Mouse (Mus musculus): ENCODE measurements around the gene Gipc2. TPM values are rescaled to one million over a fixed set of nuclear protein-coding genes. Genes with fewer than 3 reads are reported as not detected.
A peak's percentile ranks its signal among the peaks of the same experiment; 100 is the strongest.

The Gipc2 gene
- total RNA-seq, 2 experiments from 2014 or later, result 0.82 to 1.1 TPM

DNA sequence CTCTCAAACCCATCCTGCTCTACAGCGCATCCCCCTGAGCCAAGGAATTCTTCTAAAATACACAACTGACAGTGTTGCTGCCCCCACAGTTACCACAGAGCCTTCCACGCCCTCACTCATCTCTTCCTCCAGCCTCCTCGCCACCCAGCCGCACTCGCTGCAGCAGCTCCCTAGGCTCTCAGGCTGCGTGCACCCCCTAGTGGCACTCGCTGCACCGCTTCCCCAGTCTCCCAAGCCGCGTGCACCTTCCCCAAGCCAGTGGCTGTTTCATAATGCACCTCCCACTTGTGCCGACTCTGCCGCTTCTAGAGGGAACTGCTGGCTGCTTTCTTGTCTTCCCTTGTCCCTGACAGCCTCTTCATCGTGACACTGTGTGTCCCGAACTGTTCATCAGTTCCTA lies 60.7 kb downstream of the Gipc2 start:
- peak; percentile 72 for DNase-seq
- intact Hi-C loops (cut with DNase I; ENCODE audit: low total_unique reads), result no loop called here

DNA sequence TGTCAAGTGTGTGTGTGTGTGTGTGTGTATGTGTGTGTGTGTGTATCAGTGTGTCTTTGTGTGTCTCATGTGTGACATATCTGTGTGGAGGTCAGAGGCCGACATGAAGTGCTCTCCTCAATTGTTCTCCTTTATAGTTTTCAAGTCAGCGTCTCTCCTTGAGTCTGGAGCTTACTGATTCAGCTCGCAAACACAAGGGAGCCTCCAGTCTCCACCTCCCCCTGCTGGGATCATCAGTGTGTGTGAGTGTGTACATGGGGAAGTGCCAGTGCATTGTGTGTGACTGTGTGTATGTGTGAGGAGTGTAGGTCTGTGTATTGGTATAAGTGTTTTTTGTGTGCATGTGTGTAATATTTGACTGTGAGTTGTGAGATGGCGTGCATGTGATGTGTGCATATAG lies 62.6 kb downstream of the Gipc2 start:
- no peak for DNase-seq
- intact Hi-C loops (cut with DNase I; ENCODE audit: low total_unique reads), result no loop called here

- DNase-seq, result no peak
- intact Hi-C loops (cut with DNase I; ENCODE audit: low total_unique reads), result no loop called here
These were observed 64.6 kb downstream of the Gipc2 start for GRCm38 (mm10) chr3:152101459-152101858.

DNA sequence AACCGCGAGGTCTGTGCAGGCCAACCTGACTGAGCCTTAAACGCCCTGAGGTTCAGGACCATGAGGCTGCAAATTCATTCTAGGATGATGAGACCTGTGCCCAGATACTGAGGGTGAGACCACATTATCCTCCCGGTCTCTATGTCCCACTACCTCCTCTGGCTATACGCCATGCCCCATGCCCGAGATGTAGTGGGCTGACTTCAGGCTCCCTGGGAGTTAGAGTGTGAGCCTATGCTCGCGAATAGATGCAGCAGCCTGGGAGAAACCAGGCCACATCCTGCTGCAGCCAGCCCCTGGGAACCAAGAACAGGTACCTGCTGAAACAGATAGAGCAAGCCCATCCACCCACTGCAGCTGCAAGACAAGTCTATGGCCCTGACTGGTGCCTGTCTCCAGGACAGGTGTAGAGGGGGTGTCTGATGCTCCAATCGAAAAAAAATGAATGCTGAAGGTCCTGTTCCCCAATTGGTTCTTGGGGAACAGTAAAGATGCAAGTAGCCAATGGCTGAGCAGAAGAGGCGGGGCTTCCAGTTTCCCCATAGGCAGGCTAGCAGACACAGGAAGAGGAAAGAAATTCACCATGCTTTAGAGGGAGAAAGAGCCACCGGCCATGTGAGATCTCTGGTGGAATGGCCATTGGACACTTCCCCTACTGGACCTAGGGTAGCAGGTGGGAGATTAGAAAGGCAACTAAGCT lies 65.8 kb downstream of the Gipc2 start:
- intact Hi-C loops (cut with DNase I; ENCODE audit: low total_unique reads), result no loop called here
- no peak for DNase-seq

GRCm38 (mm10) chr3:152095030-152095429 lies 71.0 kb downstream of the Gipc2 start:
- no peak for DNase-seq
- intact Hi-C loops (cut with DNase I; ENCODE audit: low total_unique reads), result no loop called here

DNA sequence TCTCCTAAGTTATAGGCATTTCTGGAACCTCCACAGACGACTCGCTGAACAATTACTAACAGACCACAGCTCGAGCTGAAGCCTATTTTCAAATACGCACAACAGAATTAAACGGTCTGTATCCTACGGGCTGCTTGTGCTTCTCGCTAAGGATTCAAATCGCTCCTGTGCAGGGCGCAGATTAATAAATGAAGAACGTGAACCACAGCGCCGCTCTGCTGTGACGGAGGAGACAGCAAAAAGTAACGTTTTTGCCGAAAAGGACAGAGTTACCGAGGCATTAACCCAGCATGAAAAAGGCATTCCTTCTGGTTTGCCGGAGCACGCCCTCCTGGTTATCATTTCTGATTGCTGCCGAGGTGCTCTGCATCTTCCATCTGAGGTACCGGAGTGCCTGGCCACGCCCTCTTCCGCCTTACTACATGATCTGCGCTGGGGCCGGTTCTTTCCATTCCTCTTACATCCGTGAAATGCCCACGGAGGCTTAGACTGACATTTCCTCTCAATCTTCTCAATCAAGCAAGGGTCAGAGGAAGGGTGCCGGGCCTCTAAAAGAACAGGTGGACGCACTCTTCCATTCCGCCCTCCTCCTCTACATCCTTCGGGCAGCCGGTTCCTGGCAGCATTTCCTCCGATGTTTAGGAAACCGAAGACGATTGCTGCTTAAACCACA lies 73.5 kb downstream of the Gipc2 start:
- DNase-seq, result no peak
- intact Hi-C loops (cut with DNase I; ENCODE audit: low total_unique reads), result loop anchor here (5.0 kb wide), 1 partner anchor 375 kb away; no protein-coding TSS in a partner anchor

DNA sequence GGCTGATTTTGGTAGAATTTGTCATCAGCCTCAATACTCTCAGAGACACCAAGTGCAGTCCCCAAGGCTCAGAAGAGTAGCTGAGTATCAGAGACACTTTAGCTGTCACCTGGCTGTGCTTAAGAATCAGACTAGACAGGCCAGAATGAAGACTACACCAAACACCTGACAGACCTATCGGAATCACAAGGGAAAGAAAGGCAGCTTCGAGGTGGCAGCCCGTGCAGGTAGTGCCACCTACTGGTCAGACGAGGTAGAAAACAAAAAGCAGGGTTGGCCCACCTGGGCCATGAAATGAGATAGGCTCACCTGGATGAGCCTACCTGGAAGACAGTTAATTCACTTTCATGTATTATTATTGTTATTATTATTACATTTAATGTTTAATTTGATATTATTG lies 76.9 kb downstream of the Gipc2 start:
- intact Hi-C loops (cut with DNase I; ENCODE audit: low total_unique reads), result loop anchor here (5.0 kb wide), 1 partner anchor 252 kb away; the partner anchor contains the start of gene Ptgfr
- DNase-seq, result no peak

DNA sequence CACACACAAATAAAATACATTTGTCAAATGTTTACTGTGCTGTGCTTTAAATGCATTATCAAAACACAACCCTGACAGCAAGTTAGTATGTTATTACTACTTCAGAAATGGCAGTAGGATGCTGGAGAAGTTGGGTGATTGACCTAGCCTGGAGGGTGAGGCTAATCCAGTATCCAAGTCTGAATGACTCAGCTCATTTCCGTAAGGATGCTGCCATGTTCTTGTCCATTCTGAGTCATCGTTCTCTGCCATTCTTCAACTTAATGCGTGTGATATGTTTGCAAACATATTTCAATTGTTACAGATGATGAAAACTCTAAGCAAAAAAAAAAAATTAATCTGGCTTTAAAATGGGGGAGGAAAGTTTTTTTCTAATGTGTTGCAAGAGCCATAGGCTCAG lies 84.6 kb downstream of the Gipc2 start:
- intact Hi-C loops (cut with DNase I; ENCODE audit: low total_unique reads), result no loop called here
- DNase-seq, result no peak

- intact Hi-C loops (cut with DNase I; ENCODE audit: low total_unique reads), result no loop called here
- no peak for DNase-seq
These were observed 89.9 kb downstream of the Gipc2 start for GRCm38 (mm10) chr3:152076088-152076487.

- intact Hi-C loops (cut with DNase I; ENCODE audit: low total_unique reads), result no loop called here
- no peak for DNase-seq
These were observed 97.0 kb downstream of the Gipc2 start for GRCm38 (mm10) chr3:152069001-152069400.

DNA sequence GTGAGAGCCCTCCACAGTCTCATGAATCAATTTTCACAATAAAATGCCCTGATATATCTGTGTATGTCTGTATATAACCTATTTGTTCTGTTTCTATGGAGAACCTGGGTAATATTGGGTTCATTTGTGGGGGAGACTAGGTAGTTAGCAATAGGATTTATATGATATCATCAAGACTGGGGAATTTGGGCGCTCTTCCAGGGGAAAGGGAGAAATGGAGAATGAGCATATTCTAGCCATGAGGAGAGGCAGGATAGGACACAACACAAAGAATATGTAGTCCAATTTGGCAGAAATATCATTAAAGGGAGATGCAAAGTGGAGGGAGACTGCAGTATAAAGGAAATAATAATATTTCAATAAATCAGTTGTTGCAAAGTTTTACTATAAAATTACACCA lies 97.7 kb downstream of the Gipc2 start:
- intact Hi-C loops (cut with DNase I; ENCODE audit: low total_unique reads), result no loop called here
- DNase-seq, result no peak

DNA sequence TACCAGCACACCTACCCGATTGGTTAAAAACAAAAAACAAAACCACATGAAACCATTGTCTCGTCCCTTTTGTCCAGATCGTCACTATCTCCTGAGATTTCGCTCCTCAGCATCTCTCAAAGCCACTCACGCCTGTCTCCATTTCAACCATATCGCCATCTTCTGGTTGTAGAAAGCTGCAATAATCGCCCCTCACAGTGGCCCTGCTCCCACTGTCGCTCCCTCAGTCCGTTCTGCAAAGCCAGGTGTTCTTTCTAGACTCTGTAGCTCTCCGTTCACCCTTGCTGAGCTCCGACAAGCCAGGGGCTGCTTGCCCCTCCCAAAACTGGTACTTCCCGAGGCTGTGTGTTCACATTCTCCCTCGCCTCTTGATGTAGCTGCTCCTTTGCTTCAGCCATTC lies 99.3 kb downstream of the Gipc2 start:
- peak; percentile 16 for DNase-seq
- intact Hi-C loops (cut with DNase I; ENCODE audit: low total_unique reads), result no loop called here

GRCm38 (mm10) chr3:152065806-152066205 lies 100.2 kb downstream of the Gipc2 start:
- intact Hi-C loops (cut with DNase I; ENCODE audit: low total_unique reads), result no loop called here
- no peak for DNase-seq

DNA sequence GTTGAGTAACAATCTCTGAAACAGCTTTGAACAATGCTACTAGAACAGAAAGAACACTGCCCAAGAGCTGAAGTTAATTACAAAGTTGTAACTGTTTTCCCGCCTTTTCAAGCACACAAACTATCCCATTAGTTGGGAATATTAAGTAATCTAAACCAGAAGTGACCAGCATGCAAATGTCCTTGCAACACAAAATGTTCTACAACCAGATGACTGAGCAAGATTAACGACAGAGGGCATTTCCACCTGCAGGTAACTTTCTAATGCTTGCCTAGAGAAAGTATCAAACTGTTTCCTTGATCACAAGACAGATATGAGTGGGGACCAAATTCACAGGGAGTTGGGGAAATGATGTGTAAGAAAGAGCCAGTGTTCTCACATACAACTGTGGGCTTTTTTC lies 101.9 kb downstream of the Gipc2 start:
- DNase-seq, result no peak
- intact Hi-C loops (cut with DNase I; ENCODE audit: low total_unique reads), result no loop called here

DNA sequence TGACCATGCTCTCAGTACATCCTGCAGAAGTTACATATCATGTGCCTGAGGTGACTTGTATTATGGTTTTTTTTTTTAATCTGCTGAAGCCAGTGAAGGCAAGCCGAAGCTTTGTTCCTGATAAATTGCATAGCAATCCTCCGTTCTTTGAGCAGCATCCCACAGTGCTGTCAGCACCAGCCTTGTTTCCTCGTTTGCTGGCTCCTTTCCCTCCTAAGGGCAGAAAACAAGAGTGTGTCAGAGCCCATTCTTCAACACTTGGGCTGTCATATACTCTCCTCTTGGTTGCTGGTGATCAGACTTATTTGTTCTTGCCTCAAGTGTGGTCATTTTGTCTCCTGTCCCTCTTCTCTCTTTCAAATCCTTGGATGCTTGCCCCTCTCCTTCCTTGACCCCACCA lies 103.2 kb downstream of the Gipc2 start:
- intact Hi-C loops (cut with DNase I; ENCODE audit: low total_unique reads), result no loop called here
- no peak for DNase-seq

GRCm38 (mm10) chr3:152061145-152061544 lies 104.9 kb downstream of the Gipc2 start:
- intact Hi-C loops (cut with DNase I; ENCODE audit: low total_unique reads), result no loop called here
- DNase-seq, result no peak

DNA sequence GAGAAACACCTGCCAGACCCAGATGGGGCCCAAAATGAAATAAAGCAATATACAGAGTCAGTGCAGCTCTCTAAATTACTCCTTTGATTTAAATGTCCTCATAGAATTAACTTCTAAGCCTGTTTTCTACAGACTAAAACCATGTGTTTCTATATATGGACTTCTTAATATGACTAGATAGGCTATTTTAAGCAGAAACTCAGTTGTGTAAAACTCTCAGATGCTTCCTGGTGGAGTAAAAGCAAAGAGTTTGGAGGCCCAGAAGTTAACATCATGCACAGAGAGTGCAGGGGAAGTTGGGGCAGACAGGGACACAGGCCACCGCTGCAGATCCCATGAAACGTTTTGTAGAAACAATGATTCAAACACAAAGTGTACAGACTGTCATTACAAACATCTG lies 107.8 kb downstream of the Gipc2 start:
- intact Hi-C loops (cut with DNase I; ENCODE audit: low total_unique reads), result no loop called here
- no peak for DNase-seq

DNA sequence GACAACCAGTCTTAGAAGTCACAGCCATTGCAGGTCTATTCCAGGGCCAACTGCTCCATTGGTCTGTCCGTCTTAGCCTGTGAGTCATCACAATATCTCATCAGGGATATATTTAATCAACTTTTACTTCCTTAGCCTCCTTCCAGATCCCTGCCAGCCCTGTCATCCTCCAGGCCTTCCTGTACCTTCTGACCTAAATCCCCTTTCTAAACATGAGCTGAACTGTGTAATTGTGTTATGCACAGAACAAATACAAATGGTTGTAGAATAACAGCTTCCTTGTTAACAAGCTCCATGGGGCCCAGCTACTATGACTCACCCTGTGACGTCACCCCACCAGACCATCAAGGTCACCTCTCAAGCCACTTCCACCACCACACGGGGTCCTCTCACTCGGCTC lies 111.8 kb downstream of the Gipc2 start:
- DNase-seq, result no peak

DNA sequence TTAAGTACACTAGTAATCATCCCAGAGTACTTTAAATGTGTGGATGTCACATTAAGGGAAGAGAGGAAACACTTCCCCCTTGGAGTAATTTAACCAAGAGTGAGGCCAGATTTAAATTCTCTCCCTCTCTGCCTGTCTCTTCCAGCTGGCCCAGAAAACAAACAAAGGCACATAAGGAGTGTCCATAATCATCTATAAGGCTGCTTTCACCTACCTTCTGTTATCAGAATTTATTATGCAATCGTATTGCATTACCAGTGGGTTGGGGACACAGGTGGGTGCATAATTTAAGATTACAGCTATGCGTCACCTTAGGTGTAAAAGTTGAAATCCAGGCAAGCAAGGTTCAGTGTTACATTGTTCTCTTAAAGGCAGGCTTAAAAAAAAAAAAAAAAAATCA lies 114.1 kb downstream of the Gipc2 start:
- intact Hi-C loops (cut with DNase I; ENCODE audit: low total_unique reads), result no loop called here

More for the DNA sequence above, 111.8 kb downstream of the Gipc2 start:
- intact Hi-C loops (cut with DNase I; ENCODE audit: low total_unique reads), result no loop called here

DNA sequence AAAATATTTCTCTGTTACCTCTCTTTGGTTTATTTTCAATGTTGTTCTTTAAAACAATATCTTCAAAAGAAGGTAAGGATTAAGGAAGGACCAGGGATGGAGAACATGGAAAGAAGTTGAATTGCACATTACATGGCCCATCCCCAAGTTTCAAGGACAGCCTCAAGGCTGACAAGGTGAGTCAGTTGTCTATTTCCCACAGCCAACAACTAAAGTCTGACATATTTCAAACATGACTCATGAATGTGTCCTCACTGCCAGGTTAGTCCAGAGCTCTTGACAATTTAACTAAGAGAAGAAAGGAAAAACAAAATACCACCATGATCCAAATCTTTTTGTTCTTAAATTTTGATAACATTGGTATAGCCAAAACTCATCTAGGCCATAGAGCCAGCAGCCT lies 118.1 kb downstream of the Gipc2 start:
- intact Hi-C loops (cut with DNase I; ENCODE audit: low total_unique reads), result no loop called here
- no peak for DNase-seq

More for the DNA sequence above, 114.1 kb downstream of the Gipc2 start:
- DNase-seq, result no peak

DNA sequence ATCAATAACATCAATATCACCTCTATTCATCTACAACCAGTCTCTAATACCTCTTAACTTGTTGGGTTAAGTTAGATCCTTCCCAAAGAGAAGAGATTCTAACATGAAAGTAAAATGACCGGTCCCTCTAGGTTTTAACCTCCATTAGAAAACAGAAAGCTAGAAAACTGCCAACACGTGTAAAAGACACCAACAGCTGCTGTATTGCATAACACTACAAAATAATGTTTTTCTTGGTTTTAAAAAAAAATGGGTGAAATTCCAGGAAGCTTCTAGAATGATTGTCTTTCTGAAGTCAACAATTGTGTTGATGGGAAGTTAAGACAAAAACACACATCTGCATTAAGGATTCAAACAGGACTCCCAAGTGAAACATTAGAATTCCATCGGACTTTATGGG lies 119.1 kb downstream of the Gipc2 start:
- intact Hi-C loops (cut with DNase I; ENCODE audit: low total_unique reads), result no loop called here
- no peak for DNase-seq
